Mouse (Mus musculus): ENCODE measurements at regions not wholly inside any gene's neighbourhood (a gene's known extent, or its start where the extent isn't known, plus 50 kb on each side); places are given as distances from the start of the nearest gene placed in this dataset.

DNA sequence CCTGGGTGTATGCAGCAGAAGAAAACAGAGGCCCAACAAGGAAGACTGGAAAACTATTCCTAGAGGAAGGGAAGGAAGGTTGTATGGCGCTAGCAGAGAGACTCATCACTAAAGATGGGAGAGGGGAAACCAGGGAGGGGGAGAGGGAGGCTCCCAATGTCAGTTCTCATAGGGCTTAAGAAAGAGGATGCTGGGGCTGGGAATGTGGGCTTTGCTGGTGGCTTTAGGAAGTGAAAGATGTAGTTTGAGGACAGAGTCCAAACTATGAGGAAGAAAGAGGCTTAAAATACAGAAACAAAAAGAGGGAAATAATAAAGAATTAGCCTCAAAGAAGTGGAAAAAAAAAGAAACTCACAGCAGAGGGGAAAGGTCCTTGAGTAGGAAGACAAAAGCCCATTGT, 357.0 kb downstream of the Foxo1 start:
- 81% methylated on average over 1 of the region's 1 CpGs for WGBS
- no peak for DNase-seq (ENCODE audit: low read depth, low spot score)

DNA sequence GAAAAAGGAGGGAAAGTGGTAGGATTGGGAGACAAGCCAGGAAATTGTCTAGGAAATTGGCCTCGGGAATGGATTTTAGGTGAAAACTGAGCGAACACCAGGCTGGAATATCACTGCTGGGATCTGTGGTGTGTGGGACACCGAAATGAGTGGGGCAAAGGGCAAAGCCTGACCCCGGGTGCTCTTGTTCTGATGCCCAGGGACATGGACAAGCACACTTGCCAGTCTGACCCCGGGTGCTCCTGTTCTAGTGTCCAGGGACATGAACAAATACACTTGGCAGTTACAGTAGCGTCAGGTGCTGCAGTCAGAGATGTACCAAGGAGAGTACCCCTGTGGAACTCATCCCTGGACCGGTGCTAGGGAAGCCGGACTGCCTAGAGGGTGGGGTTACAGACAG, 354.4 kb downstream of the Foxo1 start:
- no peak for DNase-seq (ENCODE audit: low read depth, low spot score)

DNA sequence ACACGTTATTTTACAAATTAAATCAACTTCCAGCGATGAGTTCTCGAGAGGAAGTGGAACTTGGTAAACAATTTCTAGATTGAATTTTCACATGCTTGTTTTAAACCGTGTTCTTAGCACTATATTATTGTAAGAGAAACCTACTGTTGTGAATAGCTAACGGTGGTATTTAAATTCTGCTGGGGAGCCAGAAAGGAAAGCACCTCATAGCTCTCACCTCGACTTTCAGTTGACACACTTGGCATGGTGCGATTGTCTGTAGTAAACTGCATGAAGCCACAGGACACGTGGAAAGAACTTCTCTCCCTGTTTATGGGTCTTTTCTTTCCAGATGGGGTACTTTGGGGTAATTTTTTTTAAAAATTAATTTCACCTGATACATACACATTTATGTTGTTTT, 353.8 kb downstream of the Foxo1 start:
- DNase-seq (ENCODE audit: low read depth, low spot score): no peak
- WGBS: 69% methylated on average over 8 of the region's 8 CpGs

More for the DNA sequence above, 354.4 kb downstream of the Foxo1 start:
- WGBS: 88% methylated on average over 8 of the region's 8 CpGs

DNA sequence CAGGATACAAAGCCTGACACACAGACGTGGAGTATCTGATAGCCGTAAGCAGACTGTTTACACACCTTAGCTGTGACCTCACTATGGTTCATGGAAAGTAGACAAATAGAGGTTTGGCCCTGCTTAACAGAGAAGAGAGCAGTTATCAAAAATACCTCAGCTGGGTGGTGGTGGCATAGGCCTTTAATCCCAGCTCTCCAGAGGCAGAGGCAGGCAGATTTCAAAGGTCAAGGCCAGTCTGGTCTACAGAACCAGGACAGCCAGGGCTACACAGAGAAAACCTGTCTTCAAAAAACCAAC, 350.7 kb downstream of the Foxo1 start:
- no peak for DNase-seq (ENCODE audit: low read depth, low spot score)
- 44% methylated on average over 2 of the region's 2 CpGs for WGBS

DNA sequence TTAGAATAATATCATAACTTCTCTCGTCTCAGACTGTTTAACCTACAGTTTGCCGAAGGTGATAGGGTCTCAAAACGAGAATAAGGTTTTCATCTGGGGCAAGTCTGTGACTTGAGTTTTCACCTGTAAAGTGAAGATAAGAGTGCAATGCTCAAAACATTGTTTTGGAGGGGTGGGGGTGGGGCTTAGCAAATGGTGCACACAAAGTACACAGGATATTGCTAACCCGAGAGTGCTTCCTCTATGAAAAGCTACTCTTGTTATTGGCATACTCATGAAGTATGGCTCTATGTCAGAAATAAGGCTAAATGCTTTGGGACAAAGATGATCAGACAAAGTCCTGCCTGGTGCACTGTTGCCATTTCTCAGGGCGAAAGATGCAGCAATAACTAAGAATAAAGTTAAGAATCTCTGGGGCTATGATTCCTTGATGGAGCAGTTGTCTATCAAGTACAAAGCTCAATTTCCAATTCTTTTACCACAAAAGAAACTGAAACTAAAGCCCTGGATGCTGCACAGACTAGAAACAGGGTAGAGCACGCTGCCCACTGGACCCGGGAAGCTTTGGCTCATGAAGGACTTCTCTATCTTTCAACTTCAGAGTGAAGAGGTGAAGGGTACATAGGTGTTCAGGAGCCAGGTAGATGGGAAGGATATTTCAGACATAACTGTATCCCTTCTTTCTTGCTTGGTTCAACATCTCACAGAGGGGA, 350.2 kb downstream of the Foxo1 start:
- 71% methylated on average over 7 of the region's 7 CpGs for WGBS
- DNase-seq (ENCODE audit: low read depth, low spot score): no peak

DNA sequence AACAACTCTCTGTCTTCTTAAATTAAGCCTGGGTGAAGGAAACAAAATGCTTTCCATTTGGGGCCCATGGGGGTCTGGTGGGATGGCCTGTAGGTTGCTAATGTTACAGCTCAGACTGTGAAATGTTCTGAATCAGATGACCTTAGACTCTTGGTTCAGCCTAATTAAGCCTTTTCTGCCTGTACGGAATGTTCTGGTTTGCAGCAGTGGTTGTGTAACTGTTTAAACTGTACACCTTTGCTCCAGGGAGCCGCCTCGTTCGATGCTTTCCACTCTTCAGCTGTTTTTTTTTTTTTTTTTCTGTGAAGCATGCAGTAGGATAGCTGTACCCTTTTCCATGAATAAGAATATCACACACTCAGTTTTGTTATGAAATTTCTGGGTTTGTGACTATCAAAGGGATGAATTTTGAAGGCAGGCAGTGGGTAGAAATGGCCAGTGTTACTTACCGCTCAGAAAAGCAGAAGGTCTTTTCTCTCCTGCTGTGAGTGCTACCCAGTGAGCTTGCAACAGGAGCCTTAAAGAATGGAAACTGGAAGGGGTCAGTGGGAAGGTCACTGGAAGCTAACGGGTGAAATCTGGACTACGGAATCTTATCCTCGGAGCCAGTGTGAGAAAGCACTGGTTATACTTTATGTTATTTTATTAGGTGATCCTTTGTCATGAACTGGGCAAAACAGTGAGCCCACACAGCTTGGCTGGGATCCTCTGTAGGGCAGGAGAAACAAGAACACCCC, 349.4 kb downstream of the Foxo1 start:
- 65% methylated on average over 8 of the region's 8 CpGs for WGBS
- no peak for DNase-seq (ENCODE audit: low read depth, low spot score)

DNA sequence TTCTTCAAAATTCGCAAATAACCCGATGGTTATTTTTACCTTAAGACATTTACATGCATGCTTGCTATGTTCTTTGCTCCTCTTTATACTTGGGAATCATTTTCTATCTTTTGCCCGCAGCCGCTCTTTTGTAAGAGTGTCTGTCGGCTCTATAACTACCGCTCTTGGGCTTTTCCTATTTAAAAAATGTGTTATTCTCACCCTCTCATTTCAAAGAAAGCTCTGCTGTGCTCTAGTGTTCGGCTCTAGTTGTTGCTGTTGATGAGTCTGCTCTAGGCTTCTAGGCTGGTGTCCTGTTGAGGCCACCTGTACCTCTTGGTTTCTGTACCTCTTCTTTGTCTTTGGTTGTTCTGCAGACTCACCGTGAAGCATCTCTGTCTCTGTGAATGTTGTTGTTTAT, 343.7 kb downstream of the Foxo1 start:
- DNase-seq (ENCODE audit: low read depth, low spot score): no peak
- WGBS: 93% methylated on average over 8 of the region's 8 CpGs

DNA sequence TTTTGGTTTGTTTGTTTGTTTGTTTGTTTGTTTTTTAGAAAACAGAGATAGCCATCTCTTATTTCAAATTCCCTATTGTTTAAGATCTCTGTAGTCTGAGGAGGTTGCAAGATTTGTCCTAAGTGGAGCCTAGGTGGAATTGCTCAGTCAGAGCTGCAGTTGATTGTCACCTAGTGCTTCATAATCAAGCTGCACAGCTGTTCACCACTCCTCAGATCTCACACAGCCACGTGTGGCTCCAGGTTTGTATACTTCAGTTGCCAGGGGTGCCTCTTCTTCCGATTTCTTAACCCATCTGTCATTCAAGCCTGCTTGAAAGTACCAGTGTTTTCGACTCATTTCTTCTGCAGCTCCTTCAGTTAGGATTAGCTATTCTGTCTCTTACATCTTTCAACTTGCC, 342.3 kb downstream of the Foxo1 start:
- WGBS: 65% methylated on average over 3 of the region's 3 CpGs
- DNase-seq (ENCODE audit: low read depth, low spot score): no peak

DNA sequence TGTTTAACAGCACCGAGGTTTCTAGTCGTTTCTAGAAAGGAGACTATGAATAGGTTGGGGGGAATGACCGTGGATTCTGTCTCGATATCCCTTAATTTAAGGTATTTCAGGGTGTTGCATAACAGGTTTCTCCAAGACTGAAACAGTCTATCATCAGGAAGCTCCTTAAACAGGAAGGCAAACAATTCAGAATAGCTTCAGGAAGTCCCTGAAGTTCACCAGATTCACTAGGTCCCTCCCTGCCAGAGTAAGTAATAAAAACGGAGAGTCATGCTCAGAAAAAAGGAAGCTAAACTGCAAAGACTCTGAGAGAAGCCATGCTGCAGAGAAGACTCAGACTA, 339.9 kb downstream of the Foxo1 start:
- DNase-seq (ENCODE audit: low read depth, low spot score): no peak
- WGBS: 85% methylated on average over 5 of the region's 5 CpGs

DNA sequence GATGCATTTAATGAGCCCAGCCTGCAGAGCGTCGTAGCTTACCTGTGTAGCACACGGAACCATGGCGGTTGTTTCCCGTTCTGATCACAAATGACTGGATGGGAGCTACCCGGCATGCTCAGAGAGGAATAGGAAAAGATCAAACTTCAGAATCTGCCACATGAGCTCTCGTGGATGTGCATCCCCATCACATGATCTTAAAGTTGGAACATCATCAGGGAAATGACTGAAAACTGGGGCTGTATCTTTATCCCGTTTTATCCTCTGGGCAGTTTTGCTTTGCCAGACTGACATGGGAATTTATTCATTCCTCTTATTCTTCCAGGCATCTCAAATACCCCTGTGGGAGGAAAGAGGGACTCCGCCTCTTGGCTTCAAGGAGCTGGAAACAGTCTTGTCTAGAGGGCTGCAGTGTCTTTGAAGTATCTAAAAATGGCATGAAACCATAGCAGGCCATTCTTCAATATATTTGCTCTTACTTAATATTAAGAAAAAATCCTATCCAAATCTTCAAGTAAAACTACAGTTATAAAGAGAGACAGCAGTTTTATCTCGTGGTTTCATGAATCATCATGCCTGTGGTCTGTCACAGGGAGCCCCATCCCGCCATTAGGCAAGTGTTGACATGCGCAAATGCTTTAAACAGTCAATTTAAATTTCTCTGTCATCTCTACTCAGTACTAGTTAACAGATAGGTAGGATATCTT, 339.4 kb downstream of the Foxo1 start:
- DNase-seq (ENCODE audit: low read depth, low spot score): no peak
- WGBS: 84% methylated on average over 12 of the region's 12 CpGs

DNA sequence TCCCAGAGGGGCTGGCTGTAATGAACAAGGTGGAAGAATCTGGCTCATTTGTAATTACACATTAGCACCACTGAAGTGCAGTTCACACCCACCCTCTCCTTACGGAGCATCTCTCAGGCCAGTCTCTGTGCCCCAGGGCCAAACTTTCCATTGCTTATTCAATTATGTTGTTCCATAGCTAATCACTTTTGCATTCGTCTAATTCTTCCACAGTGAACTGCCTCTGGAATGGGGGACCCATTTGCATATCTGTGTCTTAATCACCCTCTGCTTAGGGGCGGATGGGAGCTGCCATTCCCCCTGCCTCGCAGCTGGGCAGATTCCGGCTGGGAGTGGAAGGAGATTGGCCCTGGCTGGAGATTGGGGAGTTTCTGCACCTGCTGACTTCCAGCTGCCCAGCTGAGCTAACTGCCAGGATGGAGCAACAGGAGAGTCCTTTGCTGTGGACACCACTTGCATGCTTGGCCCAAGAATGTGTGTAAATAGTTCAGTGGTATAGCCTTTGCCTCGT, 337.2 kb downstream of the Foxo1 start:
- no peak for DNase-seq (ENCODE audit: low read depth, low spot score)
- WGBS: 80% methylated on average over 6 of the region's 6 CpGs

DNA sequence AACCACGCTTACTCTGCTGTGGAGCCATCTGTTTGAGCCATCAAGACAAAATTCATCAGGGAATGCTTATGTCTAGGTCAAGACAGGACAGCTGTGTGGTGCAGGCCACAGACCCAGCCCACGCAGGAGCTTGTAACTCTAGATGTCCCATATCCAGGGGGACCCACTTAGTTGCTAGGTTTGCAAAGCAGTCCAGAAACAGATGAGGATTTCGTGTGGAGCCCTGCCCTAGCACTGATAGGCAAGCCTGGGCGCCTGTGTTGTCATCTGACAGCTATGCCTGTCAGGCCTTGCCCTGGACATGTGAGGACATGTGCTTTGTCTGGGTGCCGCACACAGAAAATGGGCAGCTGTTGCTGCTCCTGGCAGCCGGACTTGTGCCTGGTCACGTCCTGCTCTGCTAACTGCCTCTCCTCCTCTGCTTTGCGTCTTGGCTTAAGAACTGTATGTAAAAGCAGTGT, 335.1 kb downstream of the Foxo1 start:
- WGBS: 80% methylated on average over 8 of the region's 8 CpGs
- no peak for DNase-seq (ENCODE audit: low read depth, low spot score)

DNA sequence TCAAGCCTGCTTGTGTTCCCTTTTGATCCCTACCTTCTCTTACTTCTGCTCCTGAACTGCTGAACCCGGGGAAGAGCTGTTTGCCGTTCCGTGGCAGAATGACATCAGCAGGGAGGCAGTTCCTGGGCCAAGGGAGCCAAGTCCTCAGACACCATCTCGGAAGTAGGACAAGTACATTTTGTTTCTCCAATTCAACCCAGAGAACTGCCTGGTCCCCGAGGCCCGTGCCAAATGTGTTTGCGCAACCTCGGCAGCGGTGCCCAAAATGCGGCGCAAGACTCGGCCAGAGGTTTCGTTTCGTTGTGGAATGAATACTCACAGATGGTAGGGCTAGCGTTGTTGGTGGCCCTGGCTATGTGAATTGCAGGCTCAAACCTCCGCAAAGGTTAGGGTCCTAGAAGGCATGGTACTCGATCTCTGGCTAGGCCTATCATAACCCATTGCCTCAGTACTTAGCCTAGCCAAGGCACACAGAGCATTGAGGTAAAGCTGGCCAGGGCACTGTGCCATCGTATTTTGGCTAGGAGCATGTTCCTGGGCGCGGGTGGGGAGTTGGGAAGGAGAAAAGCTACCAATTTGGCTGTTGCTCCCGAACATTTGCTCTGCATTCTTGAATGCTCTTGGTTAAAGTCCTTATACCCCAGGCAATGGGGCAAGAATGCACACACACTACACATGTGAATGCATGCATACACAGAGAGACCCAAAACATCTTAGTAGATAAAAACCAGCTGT, 333.0 kb downstream of the Foxo1 start:
- DNase-seq (ENCODE audit: low read depth, low spot score): no peak
- 87% methylated on average over 21 of the region's 21 CpGs for WGBS

DNA sequence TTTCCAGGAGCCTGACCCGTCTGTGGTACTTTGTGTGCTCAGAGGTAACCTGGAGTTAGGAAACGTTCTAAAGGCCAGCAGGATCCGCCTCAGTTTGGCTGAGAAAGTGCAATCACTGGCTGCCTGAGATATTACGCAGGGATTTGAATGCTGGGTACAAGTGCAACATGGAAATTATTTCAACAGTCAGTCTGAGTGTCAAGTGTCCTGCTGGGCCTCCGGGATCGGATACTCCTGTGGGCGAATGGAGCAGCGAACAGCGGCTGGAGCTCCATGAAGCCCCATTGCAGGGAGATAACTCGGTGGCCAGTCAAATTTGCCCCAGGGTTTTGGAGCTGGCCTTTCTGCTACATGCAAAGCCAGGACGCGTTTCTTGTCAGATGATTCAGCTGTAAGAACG, 332.4 kb downstream of the Foxo1 start:
- 86% methylated on average over 13 of the region's 13 CpGs for WGBS
- no peak for DNase-seq (ENCODE audit: low read depth, low spot score)

DNA sequence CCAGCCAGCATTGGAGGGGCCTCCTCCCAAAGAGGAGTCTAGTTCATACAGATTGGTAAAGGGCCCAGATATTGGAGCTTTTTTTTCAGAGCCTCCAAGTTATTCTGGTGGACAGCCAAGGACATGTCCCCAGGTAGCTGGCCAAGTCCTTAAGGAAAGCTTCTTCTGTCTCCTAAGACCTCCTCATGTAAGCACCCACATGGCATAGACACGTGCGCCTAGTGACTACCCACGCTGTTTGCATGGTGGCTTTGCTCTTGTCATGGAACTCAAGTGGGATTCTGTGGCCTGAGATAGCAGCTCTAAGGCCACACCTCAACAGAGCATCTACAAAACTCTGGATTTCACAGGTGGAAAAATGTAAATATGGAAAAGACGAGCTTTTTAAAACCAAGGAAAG, 332.0 kb downstream of the Foxo1 start:
- no peak for DNase-seq (ENCODE audit: low read depth, low spot score)
- 90% methylated on average over 4 of the region's 4 CpGs for WGBS

DNA sequence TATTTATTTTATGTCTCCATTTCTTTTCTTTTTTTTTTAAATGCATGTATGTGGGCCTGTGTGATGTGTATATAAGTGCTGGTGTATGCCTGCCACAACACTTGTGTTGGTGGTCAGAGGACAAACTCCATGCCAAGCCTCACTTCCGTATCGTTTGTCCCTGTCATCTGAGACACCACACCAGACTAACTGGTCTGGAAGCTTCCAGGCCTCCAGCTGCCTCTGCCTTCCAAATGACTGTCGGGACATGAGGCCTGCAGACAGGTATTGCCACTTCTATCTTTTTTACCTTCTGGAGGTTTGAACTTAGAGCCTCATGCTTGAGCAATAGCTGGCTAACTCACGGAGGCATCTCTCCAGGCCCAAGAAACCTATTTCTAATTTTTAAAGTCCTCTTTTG, 318.3 kb downstream of the Foxo1 start:
- no peak for DNase-seq (ENCODE audit: low read depth, low spot score)
- WGBS: 86% methylated on average over 4 of the region's 4 CpGs

DNA sequence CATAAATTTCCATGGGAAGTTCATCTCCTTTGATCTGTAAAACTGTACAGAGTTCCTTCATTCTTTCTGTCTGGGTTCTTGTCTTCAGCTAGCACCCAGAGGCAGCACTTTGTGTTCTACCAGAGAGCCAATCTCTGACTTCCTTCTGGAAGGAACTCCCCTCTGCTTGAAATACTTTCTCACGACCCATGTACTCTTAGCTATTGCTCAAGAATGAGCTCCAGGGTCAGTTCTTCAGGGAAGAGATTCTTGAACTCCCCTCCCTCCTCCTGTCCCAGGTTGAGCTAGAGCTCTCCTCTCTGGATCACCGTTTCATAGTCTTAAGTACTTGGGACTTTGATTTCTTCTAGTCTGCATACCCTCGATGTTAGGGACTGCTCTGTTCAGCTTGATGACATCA, 311.8 kb downstream of the Foxo1 start:
- 67% methylated on average over 3 of the region's 3 CpGs for WGBS
- no peak for DNase-seq (ENCODE audit: low read depth, low spot score)

DNA sequence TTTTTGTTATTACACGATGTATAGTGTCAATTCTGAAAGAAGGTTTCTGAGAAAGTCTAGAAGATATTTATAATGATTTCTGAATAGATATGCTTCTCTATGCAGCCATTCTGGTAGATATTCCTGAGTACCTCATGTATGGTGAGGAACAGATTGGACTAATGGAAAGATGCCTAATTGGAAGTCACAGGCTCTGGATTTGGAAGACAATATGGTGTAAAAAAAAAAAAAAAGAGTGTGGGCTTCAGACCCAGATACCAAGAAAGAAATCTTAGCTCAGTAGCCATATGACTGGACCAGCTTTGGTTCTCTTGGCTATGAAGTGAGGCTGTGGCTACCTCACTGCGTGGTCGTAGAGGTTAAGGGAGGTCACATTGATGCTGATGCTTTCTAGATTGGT, 311.0 kb downstream of the Foxo1 start:
- WGBS: 91% methylated on average over 3 of the region's 3 CpGs
- no peak for DNase-seq (ENCODE audit: low read depth, low spot score)

DNA sequence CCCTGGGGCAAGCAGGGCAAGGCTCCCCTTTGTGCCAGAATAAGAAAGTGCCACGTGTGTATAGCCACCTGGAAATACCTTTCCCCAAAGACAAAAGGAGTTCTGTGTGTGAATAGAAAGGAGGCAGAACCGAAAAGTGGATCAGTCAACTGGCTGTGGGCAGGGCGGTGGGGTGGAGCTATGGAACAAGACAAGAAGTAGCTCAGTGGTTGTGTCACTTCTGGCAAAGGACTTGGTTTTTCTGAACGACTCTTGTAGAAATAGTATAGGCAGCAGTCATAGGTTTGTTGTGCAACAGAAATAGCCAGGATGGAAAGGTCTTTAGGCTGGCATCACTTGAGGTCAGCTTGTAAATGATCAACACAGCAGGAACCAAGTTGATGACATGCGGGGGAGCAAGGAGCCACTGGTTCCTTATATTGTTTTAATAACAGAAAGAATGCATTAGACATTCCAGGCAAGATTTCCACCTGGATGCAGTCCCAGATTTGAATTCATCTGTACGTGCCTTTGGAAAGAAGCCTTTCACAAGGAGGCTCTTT, 308.6 kb downstream of the Foxo1 start:
- WGBS: 39% methylated on average over 6 of the region's 6 CpGs

DNA sequence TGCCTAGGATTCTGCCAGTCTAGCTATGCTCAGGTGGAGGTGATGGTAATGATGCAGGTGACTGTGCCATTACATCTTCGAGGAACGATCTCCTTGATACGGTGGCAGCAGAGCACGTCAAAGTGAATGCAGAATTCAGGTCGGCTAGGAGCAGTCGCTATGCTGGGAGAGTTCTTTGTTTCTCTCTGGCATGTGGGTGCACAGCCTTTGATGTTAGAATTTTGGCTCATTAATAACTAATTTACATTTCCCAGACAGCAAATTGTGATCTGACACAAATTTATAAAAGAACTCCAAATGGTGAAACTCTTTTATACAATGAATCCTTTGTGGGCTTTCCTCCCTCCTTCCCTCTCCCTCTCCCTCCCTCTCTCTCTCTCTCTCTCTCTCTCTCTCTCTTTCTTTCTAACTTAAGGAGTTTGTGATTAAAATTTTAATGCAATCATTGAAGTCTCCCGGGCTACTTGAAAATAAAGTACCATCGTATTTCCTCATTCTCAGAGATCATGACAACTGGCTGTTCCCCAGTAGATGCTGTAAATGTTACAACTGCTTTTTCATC, 307.2 kb downstream of the Foxo1 start:
- 83% methylated on average over 8 of the region's 8 CpGs for WGBS
- no peak for DNase-seq (ENCODE audit: low read depth, low spot score)

More for the DNA sequence above, 308.6 kb downstream of the Foxo1 start:
- no peak for DNase-seq (ENCODE audit: low read depth, low spot score)

Data from large intestine, adult 2 months (tissue).